Mouse (Mus musculus) liver, embryonic 15.5 days (tissue): Measurements from ENCODE around the gene Ggt5. TPM values are rescaled to one million over a fixed set of nuclear protein-coding genes. Genes with fewer than 3 reads are reported as not detected.
A peak's percentile ranks its signal among the peaks of the same experiment; 100 is the strongest.

Experiments
- ATAC-seq: fragments of 200-750 bp; cut with Nextera tagmentation; 2 replicates; pipeline ENCODE4 v1.8.0; 2017; ENCODE audit warnings: moderate number of reproducible peaks, mild to moderate bottlenecking, moderate library complexity; ENCODE audit not compliant: insufficient read depth
- H3K27ac ChIP-seq: fragments of 300-500 bp; sonication (generic); replicated peaks from 2 replicates; pipeline ENCODE4 v1.5.1; 2015; ENCODE audit warnings: mild to moderate bottlenecking, inconsistent platforms
- H3K27me3 ChIP-seq: fragments of 300-500 bp; sonication (generic); 2 replicates; pipeline ENCODE4 v1.6.1; 2015; ENCODE audit warnings: mild to moderate bottlenecking, inconsistent platforms
- H3K36me3 ChIP-seq: fragments of 300-500 bp; sonication (generic); replicated peaks from 2 replicates; pipeline ENCODE4 v1.6.1; 2015; ENCODE audit warnings: moderate library complexity, mild to moderate bottlenecking, inconsistent platforms
- H3K4me1 ChIP-seq: fragments of 300-500 bp; sonication (generic); replicated peaks from 2 replicates; pipeline ENCODE4 v1.6.1; 2015; ENCODE audit warnings: inconsistent platforms
- H3K4me2 ChIP-seq: fragments of 300-500 bp; sonication (generic); 2 replicates; pipeline ENCODE4 v1.6.1; 2015; ENCODE audit warnings: moderate library complexity, mild to moderate bottlenecking, inconsistent platforms
- H3K4me3 ChIP-seq: fragments of 300-500 bp; sonication (generic); replicated peaks from 2 replicates; pipeline ENCODE4 v1.5.1; 2015; ENCODE audit warnings: mild to moderate bottlenecking, inconsistent platforms
- H3K9ac ChIP-seq: fragments of 300-500 bp; sonication (generic); 2 replicates; pipeline ENCODE4 v1.6.1; 2015; ENCODE audit warnings: moderate library complexity, mild to moderate bottlenecking, inconsistent platforms
- H3K9me3 ChIP-seq: fragments of 300-500 bp; sonication (generic); replicated peaks from 2 replicates; pipeline ENCODE4 v1.6.1; 2016; ENCODE audit warnings: inconsistent platforms
- WGBS: fragments of 180-500 bp; shearing (Covaris S2); methylation state at CpG from one replicate; pipeline ENCODE4 v1.1.7; 2015; ENCODE audit warnings: mixed read lengths; ENCODE audit not compliant: insufficient replicate concordance; 5-methylcytosine and 5-hydroxymethylcytosine counted together
- polyA plus RNA-seq: library from polyadenylated mRNA; unstranded; fragments of >200 nt; fragmentation: Nextera tagmentation; extraction: Ambion mirVana; gene quantifications from 2 replicates; pipeline ENCODE4 v1.2.1, GENCODE M21; 2015

Gene Ggt5
- polyA plus RNA-seq, 1 experiment from 2014 or later = 0.75 TPM

DNA sequence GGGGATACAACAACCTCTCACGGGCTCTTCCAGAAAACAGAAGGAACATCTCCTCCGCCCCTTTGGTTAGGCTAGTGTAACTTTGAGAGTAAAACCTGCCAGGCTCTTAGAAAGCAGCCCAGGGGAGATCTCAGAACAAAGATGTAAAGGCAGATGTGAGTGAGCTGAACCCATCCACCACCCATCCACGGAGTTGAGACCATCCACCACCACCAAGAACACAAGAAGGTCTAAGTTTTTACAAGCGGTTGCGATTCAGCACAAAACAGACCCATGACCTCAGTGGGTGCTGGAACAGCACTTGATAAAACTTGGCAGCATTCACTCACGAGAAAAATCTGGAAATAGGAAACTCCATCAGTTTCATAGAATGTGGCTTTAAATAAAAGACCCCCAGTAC is 36.8 kb downstream of the Ggt5 start:
- Histone ChIP-seq H3K9ac (no peak overlapping the region), H3K27ac (no peak overlapping the region), H3K4me3 (no peak overlapping the region), H3K36me3 (no peaks in the 10 kb centered on the region), H3K4me1 (0 out of 2 replicates have a peak, but pooled peaks cover 3% of the 10 kb centered on the region), H3K27me3 (no peaks in the 10 kb centered on the region), H3K9me3 (no peaks in the 10 kb centered on the region), H3K4me2 (no peak overlapping the region)
- no peak for ATAC-seq
- WGBS = 44% methylated on average over 6 of the region's 6 CpGs

DNA sequence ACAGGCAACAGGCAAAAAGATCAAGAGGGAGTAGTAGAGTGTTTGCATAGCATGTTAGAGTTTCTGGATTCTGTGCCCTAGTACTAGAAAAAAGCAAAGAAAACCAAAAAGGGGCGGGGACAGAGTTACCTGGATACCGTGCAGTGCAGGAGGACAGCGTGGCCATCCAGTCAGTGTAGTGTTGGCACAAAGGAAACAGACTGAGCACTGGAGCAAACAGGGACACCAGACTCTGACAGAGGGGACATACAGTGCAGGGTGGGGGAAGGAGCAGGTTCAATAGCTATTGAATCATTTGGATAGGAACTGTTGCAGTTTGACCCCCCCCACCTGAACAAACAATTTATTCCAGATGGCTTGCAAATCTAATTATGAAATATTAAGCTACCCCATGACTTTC is 37.9 kb downstream of the Ggt5 start:
- Histone ChIP-seq H3K4me1 (0 out of 2 replicates have a peak, but pooled peaks cover 3% of the 10 kb centered on the region), H3K9ac (no peak overlapping the region), H3K27me3 (no peaks in the 10 kb centered on the region), H3K27ac (no peak overlapping the region), H3K4me2 (no peak overlapping the region), H3K9me3 (no peaks in the 10 kb centered on the region), H3K36me3 (no peaks in the 10 kb centered on the region), H3K4me3 (no peak overlapping the region)
- WGBS = 42% methylated on average over 3 of the region's 3 CpGs
- no peak for ATAC-seq

DNA sequence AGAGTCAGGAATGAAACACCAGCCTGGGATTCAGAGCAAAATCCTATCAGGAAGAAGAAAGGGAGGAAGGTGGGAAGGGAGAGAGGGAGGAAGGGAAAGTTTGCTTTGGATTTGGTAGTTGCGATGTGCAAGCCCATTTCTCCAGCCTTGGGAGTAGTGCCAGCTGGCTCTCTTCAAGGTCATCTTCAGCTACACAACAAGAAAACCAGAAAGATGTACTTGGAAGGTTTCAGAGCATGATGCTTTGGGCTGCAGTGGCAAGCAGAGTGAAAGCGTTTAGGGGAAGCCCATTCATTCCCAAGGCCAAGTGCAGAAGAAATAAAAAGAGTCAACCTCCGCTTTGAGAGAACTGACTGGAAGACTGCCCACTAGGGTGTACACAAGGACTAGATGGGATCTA is 38.4 kb downstream of the Ggt5 start:
- 76% methylated on average over 3 of the region's 3 CpGs for WGBS
- Histone ChIP-seq H3K27me3 (peaks cover 1% of the 10 kb centered on the region; the same call in 1 of the 2 replicates), H3K27ac (no peak overlapping the region)

DNA sequence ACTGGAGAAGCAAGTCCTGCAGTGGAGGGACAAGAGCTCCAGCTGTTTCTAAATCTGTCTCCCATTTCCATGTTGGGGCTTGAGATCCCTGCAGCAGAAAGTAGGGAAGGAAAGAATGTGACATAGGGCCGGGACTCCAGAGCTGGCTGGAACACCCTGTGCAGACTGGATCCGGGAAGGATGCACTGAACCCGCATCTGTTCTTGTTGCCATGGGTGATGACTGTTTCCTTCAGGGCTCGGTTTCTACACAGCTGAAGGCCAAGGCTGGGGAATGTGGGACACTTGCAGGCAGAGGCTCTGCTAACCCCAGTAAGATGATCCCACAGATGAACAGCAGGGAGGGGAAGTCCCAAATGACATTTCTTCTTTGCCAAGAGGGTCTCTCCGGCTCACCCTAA is 43.5 kb downstream of the Ggt5 start:
- Histone ChIP-seq H3K36me3 (no peaks in the 10 kb centered on the region), H3K27me3 (peaks cover 4% of the 10 kb centered on the region; the same call in 1 of the 2 replicates), H3K27ac (no peak overlapping the region), H3K4me1 (peaks cover 10% of the 10 kb centered on the region), H3K9ac (no peak overlapping the region), H3K4me3 (no peak overlapping the region), H3K9me3 (no peaks in the 10 kb centered on the region), H3K4me2 (no peak overlapping the region)
- no peak for ATAC-seq
- WGBS = 56% methylated on average over 5 of the region's 5 CpGs

More for the DNA sequence above, 38.4 kb downstream of the Ggt5 start:
- no peaks in the 10 kb centered on the region for H3K36me3 ChIP-seq
- ATAC-seq = no peak
- H3K4me1 ChIP-seq = 0 out of 2 replicates have a peak, but pooled peaks cover 3% of the 10 kb centered on the region
- H3K4me3 ChIP-seq = no peak overlapping the region
- H3K9ac ChIP-seq = no peak overlapping the region
- H3K4me2 ChIP-seq = no peak overlapping the region
- H3K9me3 ChIP-seq = no peaks in the 10 kb centered on the region

DNA sequence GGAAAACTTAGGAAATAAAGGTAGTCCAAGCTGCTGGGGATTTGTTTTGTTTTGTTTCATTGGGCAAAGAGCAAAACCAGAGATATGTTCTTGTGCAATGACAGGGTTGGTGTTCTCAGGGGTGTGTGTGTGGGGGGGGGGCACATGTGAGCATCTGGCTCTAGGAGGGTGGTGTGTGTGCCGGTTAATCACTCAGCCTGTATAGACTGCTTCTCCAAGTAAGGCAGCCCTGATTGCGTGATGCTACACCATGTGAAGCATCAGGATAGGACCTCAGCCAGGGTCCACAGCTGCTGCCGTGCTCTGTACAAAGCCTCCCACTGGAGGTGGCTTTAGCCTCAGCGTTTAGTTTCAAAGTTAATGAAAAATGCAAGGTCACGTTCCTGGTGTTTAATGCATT is 43.9 kb downstream of the Ggt5 start:
- peaks cover 4% of the 10 kb centered on the region; the same call in 1 of the 2 replicates for H3K27me3 ChIP-seq
- H3K4me2 ChIP-seq = no peak overlapping the region
- H3K27ac ChIP-seq = no peak overlapping the region
- H3K4me1 ChIP-seq = peaks cover 8% of the 10 kb centered on the region
- no peak overlapping the region for H3K9ac ChIP-seq
- H3K9me3 ChIP-seq = no peaks in the 10 kb centered on the region
- WGBS = 73% methylated on average over 5 of the region's 5 CpGs
- no peaks in the 10 kb centered on the region for H3K36me3 ChIP-seq
- ATAC-seq = no peak
- H3K4me3 ChIP-seq = no peak overlapping the region

DNA sequence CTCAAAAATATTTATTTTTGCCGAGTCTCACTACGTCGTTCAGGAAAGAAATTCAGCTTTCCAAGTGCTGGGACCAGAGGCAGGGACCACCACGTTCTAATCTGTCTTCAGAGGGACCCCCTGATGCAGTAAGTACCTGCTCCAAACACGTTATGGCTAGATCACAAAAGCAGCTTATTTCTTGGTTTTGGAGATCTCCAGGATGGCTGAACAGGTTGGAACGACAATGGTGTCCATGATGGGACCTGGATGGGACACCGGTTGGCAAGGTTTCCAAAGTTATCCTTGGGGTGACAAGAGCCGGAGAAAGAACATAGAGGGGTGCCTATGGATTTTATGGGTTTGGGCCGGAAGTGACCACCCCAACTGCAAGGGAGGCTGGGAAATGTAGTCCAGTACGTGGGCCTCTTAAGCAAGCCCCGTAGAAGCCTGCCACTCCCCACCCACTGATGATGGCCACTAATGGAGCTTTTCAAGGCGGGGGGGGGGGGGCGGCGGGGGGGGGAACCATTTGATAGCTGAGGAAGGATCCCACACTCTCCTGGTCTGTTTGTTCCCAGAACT is 44.5 kb downstream of the Ggt5 start:
- Histone ChIP-seq H3K9ac (no peak overlapping the region), H3K27ac (no peak overlapping the region), H3K4me2 (no peak overlapping the region), H3K27me3 (peaks cover 4% of the 10 kb centered on the region; the same call in 1 of the 2 replicates), H3K4me3 (no peak overlapping the region), H3K36me3 (no peaks in the 10 kb centered on the region), H3K4me1 (peaks cover 7% of the 10 kb centered on the region), H3K9me3 (no peaks in the 10 kb centered on the region)
- 63% methylated on average over 14 of the region's 14 CpGs for WGBS
- ATAC-seq = no peak

DNA sequence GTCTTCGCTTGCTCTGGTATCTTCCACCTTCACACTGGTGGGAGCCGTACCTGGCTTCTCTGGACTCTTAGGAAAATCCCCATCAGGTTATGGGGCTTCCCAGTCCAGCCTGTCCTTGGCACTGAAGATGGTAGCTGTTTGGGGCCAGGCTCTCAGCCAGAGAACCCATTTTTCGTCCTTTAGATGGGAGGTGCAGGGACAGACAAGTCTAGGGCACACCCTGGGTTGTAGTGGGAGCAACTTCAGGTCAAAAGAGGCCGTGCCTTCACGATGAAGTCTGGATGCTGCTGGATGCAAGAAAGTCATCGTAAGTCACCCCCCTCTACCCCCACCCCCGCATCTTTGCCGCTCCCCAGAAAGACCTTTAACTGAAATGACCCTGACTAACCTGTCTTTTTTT is 45.5 kb downstream of the Ggt5 start:
- WGBS = 78% methylated on average over 8 of the region's 8 CpGs
- Histone ChIP-seq H3K4me3 (no peak overlapping the region), H3K4me1 (peaks cover 7% of the 10 kb centered on the region), H3K9me3 (no peaks in the 10 kb centered on the region), H3K36me3 (no peaks in the 10 kb centered on the region), H3K9ac (no peak overlapping the region), H3K27me3 (peaks cover 4% of the 10 kb centered on the region; the same call in 1 of the 2 replicates), H3K27ac (no peak overlapping the region), H3K4me2 (no peak overlapping the region)
- no peak for ATAC-seq

DNA sequence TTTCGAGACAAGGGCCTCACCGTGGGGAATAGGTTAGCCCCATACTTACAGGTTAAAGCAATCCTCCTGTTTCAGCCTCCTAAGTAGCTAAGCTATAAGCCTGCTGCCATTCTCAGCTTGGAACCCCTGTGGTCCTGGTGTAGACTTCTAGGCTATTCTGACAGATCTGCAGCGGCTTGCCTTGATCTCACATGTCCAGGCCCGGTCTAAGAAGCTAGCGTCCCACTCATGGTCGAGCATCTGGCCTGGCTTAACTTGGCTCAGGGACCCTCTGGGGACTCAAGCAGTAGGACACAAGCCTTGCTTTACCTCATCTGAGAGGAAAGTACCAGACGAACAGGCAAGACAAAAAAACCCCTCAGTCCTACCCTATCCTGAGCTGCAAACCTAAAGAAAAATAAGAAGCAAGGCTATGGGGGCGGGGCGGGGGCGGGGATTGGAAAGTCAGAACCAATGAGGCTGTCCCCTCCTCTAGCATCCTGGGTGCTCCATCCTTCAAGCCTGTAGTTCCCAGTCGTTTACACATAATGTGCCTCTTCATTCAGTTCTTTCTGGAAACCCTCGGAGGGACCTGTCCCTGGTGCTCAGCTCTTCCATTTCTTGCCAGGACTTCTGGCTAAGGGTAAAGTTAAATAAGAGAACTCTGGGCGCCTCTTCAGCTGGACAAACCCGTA is 46.0 kb downstream of the Ggt5 start:
- WGBS = 60% methylated on average over 14 of the region's 14 CpGs
- Histone ChIP-seq H3K9ac (no peak overlapping the region), H3K4me1 (peaks cover 7% of the 10 kb centered on the region), H3K36me3 (no peaks in the 10 kb centered on the region), H3K4me2 (no peak overlapping the region), H3K4me3 (no peak overlapping the region), H3K27ac (no peak overlapping the region), H3K27me3 (peaks cover 4% of the 10 kb centered on the region; the same call in 1 of the 2 replicates), H3K9me3 (no peaks in the 10 kb centered on the region)
- no peak for ATAC-seq

DNA sequence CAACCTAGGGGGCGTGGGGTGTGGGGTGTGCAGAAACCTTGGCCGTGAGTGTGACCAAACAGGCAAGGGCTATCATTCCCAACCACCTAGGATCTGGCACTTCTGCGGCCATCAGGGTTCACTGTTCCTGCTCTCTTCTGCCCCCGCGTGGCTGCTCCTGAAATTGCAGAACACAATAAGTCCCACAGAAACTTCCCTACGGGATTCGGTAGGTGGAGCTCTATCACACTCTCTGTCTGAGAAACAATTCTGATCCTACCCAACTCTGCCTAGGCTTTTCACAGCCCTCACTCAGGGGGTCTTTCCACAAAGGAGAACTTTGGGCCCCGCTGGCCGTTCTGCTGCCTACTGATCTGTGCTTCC is 46.5 kb downstream of the Ggt5 start:
- peak; percentile 40 for ATAC-seq
- Histone ChIP-seq H3K4me3 (no peak overlapping the region), H3K36me3 (no peaks in the 10 kb centered on the region), H3K4me1 (peaks cover 7% of the 10 kb centered on the region), H3K27ac (0 out of 2 replicates have a peak overlapping the region, but pooled peaks have one; percentile 19), H3K9me3 (no peaks in the 10 kb centered on the region), H3K27me3 (peaks cover 4% of the 10 kb centered on the region; the same call in 1 of the 2 replicates), H3K4me2 (no peak overlapping the region), H3K9ac (no peak overlapping the region)
- WGBS = 3% methylated on average over 9 of the region's 9 CpGs

DNA sequence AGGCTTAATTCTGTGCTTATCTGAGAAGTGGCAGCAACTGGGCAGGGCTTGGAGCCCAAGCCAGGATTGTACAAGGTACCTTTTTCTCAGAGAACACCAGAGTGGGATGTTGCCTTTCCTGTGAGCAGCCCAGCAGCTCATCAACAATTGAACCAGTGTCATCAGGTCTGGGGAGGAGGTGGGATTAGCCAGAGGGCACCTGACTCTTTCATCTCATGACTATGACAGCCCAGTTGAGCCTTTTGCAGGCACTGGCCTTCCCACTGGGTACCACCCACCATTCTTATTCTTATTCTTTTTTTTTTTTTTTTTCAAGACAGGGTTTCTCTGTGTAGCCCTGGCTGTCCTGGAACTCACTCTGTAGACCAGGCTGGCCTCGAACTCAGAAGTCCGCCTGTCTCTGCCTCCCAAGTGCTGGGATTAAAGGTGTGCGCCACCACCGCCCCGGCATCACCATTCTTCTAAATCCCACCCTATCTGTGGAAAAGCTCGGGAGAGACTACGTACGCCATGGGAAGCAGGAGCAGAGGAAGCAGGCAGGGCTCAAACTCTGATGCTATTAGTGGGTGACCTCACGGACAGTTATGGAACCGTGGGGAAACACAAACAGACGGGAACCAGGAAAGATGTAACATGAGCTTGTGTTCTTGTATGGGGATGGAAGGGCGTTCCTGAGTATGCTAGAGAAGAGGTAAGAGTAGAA is 47.1 kb downstream of the Ggt5 start:
- H3K36me3 ChIP-seq = no peaks in the 10 kb centered on the region
- 80% methylated on average over 12 of the region's 12 CpGs for WGBS

DNA sequence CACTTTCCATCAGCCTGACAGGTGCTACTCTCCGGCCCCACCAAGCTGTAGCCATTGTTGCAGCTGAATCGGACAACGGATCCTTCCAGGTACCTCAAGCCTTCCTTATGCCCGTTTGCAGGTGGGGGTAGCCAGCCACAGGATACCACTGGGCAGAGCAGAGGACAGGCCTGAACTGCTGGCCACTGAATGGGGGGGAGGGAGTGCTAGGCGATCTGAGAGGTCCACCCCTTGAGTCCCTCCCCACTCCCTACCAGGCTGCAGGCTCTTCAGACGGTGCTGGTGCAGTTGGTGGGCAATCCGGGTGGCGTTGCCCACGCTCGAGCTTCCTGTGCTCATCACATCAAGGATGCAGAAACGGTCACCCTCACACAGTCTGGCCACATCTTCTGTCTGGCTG is 48.6 kb downstream of the Ggt5 start:
- Histone ChIP-seq H3K9me3 (no peaks in the 10 kb centered on the region), H3K9ac (no peak overlapping the region), H3K4me1 (peaks cover 18% of the 10 kb centered on the region), H3K27me3 (peaks cover under 1% of the 10 kb centered on the region; the same call in 1 of the 2 replicates), H3K4me2 (no peak overlapping the region), H3K4me3 (no peak overlapping the region), H3K27ac (no peak overlapping the region), H3K36me3 (no peaks in the 10 kb centered on the region)
- ATAC-seq = no peak
- WGBS = 75% methylated on average over 11 of the region's 11 CpGs

More for the DNA sequence above, 47.1 kb downstream of the Ggt5 start:
- Histone ChIP-seq H3K4me3 (no peak overlapping the region), H3K9ac (no peak overlapping the region), H3K4me2 (no peak overlapping the region), H3K9me3 (no peaks in the 10 kb centered on the region), H3K27ac (0 out of 2 replicates have a peak overlapping the region, but pooled peaks have one; percentile 19), H3K27me3 (peaks cover 4% of the 10 kb centered on the region; the same call in 1 of the 2 replicates), H3K4me1 (peaks cover 7% of the 10 kb centered on the region)
- 0 out of 2 replicates have a peak, but pooled peaks have one; percentile 6 for ATAC-seq
